Mouse (Mus musculus): ENCODE data around the gene Sidt2. TPM values are rescaled to one million over a fixed set of nuclear protein-coding genes. Genes with fewer than 3 reads are reported as not detected.
A peak's percentile ranks its signal among the peaks of the same experiment; 100 is the strongest.

The Sidt2 gene
- polyA plus RNA-seq, 1 experiment from 2014 or later: 21.2 TPM

DNA sequence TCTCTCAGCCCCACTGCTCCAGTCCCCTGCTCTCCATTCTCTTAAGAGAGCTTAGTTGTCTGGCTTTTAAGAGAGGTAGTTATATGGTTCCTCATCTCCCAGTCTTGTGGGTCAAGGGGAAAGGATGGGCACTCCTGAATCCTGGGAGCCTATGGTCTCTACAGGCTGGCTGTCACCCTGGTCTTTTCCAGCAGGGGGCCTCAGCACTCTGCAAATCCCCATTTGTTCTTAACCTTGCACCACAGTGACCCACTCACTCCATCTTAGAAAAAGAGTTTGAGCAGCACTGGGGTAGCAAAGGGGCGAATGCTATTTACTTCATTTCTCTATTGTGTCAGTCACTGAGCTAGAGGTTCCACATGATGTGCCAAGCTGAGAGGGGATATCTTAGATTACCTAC lies 43.4 kb downstream of the Sidt2 start:
- Histone ChIP-seq H3K36me3 (ENCODE audit: control insufficient read depth, insufficient read depth, low read length) (no peaks in the 10 kb centered on the region; the same call in 1 of the 2 replicates), H3K4me1 (replicated peaks; ENCODE audit: control insufficient read depth, insufficient read depth, low read length) (no peaks in the 10 kb centered on the region; the same call in 1 of the 2 replicates), H3K9ac (ENCODE audit: low read length) (no peak overlapping the region), H3K9me3 (ENCODE audit: control insufficient read depth, low read length) (no peaks in the 10 kb centered on the region), H3K27ac (ENCODE audit: low read depth, low read length) (no peak overlapping the region), H3K4me3 (ENCODE audit: low read depth, low read length) (no peak overlapping the region), H3K4me2 (ENCODE audit: low read depth, low read length, severe bottlenecking) (no peak overlapping the region), H3K27me3 (ENCODE audit: control insufficient read depth, insufficient read depth, low read length) (no peaks in the 10 kb centered on the region)
- no peak for ATAC-seq (replicated peaks; ENCODE audit: low FRiP score)
- peak; percentile 62 for DNase-seq (ENCODE audit: low spot score)
- WGBS: 77% methylated on average over 1 of the region's 1 CpGs

DNA sequence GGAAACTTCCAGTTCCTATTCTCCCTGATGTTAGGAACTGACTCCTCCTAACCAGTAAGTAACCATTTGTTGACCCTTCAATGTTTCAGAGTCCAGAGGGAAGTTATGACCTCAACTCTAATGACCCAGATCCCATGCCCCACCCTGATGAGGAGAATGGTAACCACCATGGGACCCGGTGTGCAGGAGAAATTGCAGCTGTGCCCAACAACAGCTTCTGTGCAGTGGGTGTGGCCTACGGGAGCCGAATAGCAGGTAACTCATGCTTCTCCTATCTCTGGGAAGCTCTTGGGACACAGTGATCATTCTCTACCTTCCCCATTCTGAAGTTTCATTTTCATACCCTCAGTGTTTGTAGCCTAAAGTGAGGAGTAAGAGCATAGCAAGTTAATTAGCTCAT lies 44.1 kb downstream of the Sidt2 start:
- Histone ChIP-seq H3K4me2 (ENCODE audit: low read depth, low read length, severe bottlenecking) (no peak overlapping the region), H3K36me3 (ENCODE audit: control insufficient read depth, insufficient read depth, low read length) (no peaks in the 10 kb centered on the region; the same call in 1 of the 2 replicates), H3K27ac (ENCODE audit: low read depth, low read length) (no peak overlapping the region), H3K9ac (ENCODE audit: low read length) (no peak overlapping the region), H3K9me3 (ENCODE audit: control insufficient read depth, low read length) (no peaks in the 10 kb centered on the region), H3K27me3 (ENCODE audit: control insufficient read depth, insufficient read depth, low read length) (no peaks in the 10 kb centered on the region), H3K4me1 (replicated peaks; ENCODE audit: control insufficient read depth, insufficient read depth, low read length) (no peaks in the 10 kb centered on the region; the same call in 1 of the 2 replicates), H3K4me3 (ENCODE audit: low read depth, low read length) (no peak overlapping the region)
- ATAC-seq (replicated peaks; ENCODE audit: low FRiP score): no peak
- no peak for DNase-seq (ENCODE audit: low spot score)
- WGBS: 97% methylated on average over 3 of the region's 3 CpGs

DNA sequence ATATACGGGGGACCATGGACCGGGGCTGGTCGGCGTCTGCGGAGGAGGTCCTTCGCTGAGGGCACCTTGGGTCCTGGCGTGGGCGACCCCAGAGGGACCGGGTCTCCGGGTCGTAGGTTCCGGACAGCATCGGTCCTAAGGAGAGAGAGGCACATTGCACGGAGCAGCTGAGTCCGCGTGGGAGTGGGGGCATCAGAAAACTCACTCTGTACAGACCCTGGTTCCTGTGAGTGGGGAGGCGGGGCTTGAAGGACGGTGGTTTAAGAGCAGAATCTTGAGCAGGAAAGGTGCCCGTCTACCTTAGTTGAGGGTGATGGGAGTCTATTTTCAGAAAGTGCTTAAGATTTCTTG lies 48.0 kb downstream of the Sidt2 start:
- Histone ChIP-seq H3K4me1 (replicated peaks; ENCODE audit: control insufficient read depth, insufficient read depth, low read length) (peaks cover 3% of the 10 kb centered on the region; the same call in 1 of the 2 replicates), H3K27ac (ENCODE audit: low read depth, low read length) (peak overlapping the region; percentile 89), H3K9ac (ENCODE audit: low read length) (peak overlapping the region; percentile 87), H3K27me3 (ENCODE audit: control insufficient read depth, insufficient read depth, low read length) (no peaks in the 10 kb centered on the region), H3K4me2 (ENCODE audit: low read depth, low read length, severe bottlenecking) (peak overlapping the region; percentile 90), H3K9me3 (ENCODE audit: control insufficient read depth, low read length) (no peaks in the 10 kb centered on the region), H3K4me3 (ENCODE audit: low read depth, low read length) (peak overlapping the region; percentile 92), H3K36me3 (ENCODE audit: control insufficient read depth, insufficient read depth, low read length) (no peaks in the 10 kb centered on the region)
- ATAC-seq (replicated peaks; ENCODE audit: low FRiP score) (peak; percentile 26), DNase-seq (ENCODE audit: low spot score) (no peak)
- under 1% methylated on average over 19 of the region's 19 CpGs for WGBS

DNA sequence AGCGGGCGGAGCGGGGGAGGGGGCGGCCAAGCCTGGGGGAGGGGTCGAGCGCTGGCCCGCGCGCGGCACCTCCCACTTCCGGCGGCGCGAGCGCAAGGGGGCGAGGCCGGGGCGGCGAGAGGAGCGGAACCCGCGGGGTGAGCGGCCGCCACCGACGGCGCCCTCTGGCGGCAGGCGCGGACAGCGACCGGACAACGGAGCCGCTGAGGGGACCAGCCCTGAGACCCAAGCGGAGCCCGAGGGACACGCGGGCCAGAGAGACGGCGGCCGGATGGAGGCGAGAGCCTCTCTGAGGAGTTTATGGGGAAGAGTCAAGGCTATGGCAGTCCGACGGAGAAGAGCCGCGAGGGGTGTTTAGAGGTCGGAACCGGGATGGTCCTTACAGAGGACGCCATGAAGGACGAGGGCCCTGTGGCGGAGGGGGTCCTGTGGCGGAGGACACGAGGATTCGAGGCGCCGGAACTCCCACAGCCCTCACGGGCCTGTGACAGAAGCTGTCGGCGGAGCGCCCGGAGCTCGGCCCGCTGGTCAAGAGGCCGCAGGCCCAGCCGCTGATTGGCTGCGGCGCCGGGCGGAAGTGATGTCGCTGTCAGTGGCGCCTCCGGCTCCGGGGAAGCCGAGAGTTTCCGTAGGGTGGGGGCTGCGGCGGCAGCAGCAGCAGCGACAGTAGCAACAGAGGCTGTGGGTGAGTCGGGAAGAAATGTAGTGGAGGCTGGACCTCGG lies 48.5 kb downstream of the Sidt2 start, which contains the start of the genes Pcsk7 and Rnf214:
Pcsk7 (plus strand) TSS at position 143 of the 723 bp plus-strand sequence.
Rnf214 (minus strand) TSS at position 557 of the 723 bp plus-strand sequence.
- Histone ChIP-seq H3K27ac (ENCODE audit: low read depth, low read length) (peak within 1 kb of the TSS; percentile 89), H3K4me3 (ENCODE audit: low read depth, low read length) (peak within 1 kb of the TSS; percentile 92), H3K36me3 (ENCODE audit: control insufficient read depth, insufficient read depth, low read length) (no peaks in the 10 kb centered on the region), H3K4me2 (ENCODE audit: low read depth, low read length, severe bottlenecking) (peak within 1 kb of the TSS; percentile 90), H3K9me3 (ENCODE audit: control insufficient read depth, low read length) (no peaks in the 10 kb centered on the region), H3K4me1 (replicated peaks; ENCODE audit: control insufficient read depth, insufficient read depth, low read length) (peaks cover 3% of the 10 kb centered on the region; the same call in 1 of the 2 replicates), H3K27me3 (ENCODE audit: control insufficient read depth, insufficient read depth, low read length) (no peaks in the 10 kb centered on the region), H3K9ac (ENCODE audit: low read length) (peak within 1 kb of the TSS; percentile 87)
- ATAC-seq (replicated peaks; ENCODE audit: low FRiP score): peak; percentile 91
- WGBS: under 1% methylated on average over 68 of the region's 80 CpGs
- peak; percentile 94 for DNase-seq (ENCODE audit: low spot score)

DNA sequence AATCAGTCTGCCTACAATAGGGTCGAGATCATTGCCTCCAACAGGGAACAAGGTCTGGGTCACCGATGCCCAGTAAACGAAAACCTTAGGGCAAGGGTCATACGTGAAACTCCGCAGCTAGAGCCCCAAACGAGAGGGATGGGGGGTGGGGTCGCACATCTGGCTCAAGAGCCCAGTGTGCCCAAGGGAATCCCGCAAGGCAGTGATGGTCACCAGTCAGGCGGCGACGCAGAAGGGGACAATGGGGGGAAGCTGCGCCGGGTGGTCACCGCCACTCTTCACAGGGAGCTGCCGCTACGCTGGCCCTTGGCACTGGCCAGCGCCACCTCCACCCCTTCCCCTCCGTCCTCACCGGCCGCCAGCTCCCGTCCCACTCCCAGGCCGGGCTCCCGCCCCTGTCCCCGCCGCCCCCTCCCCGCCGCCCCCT lies 49.2 kb downstream of the Sidt2 start:
- peak overlapping the region; percentile 90 for H3K4me2 ChIP-seq (ENCODE audit: low read depth, low read length, severe bottlenecking)
- WGBS: 1% methylated on average over 14 of the region's 27 CpGs

DNA sequence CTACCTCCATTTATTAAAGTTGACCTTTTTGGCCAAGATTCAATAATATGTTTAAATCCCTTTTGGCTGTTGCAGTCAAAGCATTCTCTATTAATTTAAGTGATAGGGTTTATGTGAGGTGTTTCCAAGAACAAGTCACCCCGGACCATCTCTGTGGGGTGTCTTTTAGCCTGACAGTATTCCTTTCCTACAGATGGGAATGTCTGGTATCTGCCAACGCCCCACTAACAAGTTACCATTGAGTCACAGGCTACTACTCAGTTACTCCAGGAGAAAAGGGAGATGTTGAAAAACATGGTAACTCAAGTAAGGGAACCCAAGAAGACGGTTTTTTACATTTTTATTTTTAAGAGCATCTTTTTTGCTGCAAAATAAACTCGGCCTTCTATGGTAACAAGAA lies 49.9 kb downstream of the Sidt2 start:
- no peak for ATAC-seq (replicated peaks; ENCODE audit: low FRiP score)
- Histone ChIP-seq H3K27me3 (ENCODE audit: control insufficient read depth, insufficient read depth, low read length) (no peaks in the 10 kb centered on the region), H3K9ac (ENCODE audit: low read length) (peak overlapping the region; percentile 87), H3K27ac (ENCODE audit: low read depth, low read length) (no peak overlapping the region), H3K4me3 (ENCODE audit: low read depth, low read length) (peak overlapping the region; percentile 92), H3K9me3 (ENCODE audit: control insufficient read depth, low read length) (no peaks in the 10 kb centered on the region), H3K4me2 (ENCODE audit: low read depth, low read length, severe bottlenecking) (peak overlapping the region; percentile 90), H3K4me1 (replicated peaks; ENCODE audit: control insufficient read depth, insufficient read depth, low read length) (peaks cover 3% of the 10 kb centered on the region; the same call in 1 of the 2 replicates), H3K36me3 (ENCODE audit: control insufficient read depth, insufficient read depth, low read length) (no peaks in the 10 kb centered on the region)
- no peak for DNase-seq (ENCODE audit: low spot score)
- WGBS: 70% methylated on average over 4 of the region's 4 CpGs

More for the DNA sequence above, 49.2 kb downstream of the Sidt2 start:
- ATAC-seq (replicated peaks; ENCODE audit: low FRiP score) (peak; percentile 68), DNase-seq (ENCODE audit: low spot score) (no peak)
- Histone ChIP-seq H3K4me1 (replicated peaks; ENCODE audit: control insufficient read depth, insufficient read depth, low read length) (peaks cover 3% of the 10 kb centered on the region; the same call in 1 of the 2 replicates), H3K9me3 (ENCODE audit: control insufficient read depth, low read length) (no peaks in the 10 kb centered on the region), H3K36me3 (ENCODE audit: control insufficient read depth, insufficient read depth, low read length) (no peaks in the 10 kb centered on the region), H3K9ac (ENCODE audit: low read length) (peak overlapping the region; percentile 87), H3K4me3 (ENCODE audit: low read depth, low read length) (peak overlapping the region; percentile 92), H3K27me3 (ENCODE audit: control insufficient read depth, insufficient read depth, low read length) (no peaks in the 10 kb centered on the region), H3K27ac (ENCODE audit: low read depth, low read length) (peak overlapping the region; percentile 89)

DNA sequence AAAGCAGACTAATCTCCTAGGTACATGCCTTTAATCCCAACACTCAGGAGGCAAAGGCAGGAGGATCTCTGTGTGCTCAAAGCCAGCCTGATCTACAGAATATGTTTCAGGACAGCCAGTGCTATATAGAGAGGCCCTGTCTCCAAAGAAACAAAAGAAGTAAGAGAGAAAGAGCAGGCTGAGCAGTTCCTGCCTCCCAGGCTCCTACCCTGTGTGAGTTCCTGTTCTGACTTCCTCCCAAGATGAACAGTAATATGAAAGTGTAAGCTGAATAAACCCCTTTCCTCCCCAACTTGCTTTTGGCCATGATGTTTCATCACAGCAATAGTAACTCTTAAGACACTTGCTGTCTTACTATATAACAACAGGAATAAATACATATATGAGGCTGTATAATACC lies 61.4 kb downstream of the Sidt2 start:
- peaks cover 4% of the 10 kb centered on the region for H3K36me3 ChIP-seq (ENCODE audit: control insufficient read depth, insufficient read depth, low read length)
- no peaks in the 10 kb centered on the region for H3K9me3 ChIP-seq (ENCODE audit: control insufficient read depth, low read length)

More for the DNA sequence above, 61.4 kb downstream of the Sidt2 start:
- Histone ChIP-seq H3K9ac (ENCODE audit: low read length) (no peak overlapping the region), H3K4me1 (replicated peaks; ENCODE audit: control insufficient read depth, insufficient read depth, low read length) (no peaks in the 10 kb centered on the region), H3K27ac (ENCODE audit: low read depth, low read length) (no peak overlapping the region), H3K4me2 (ENCODE audit: low read depth, low read length, severe bottlenecking) (no peak overlapping the region), H3K4me3 (ENCODE audit: low read depth, low read length) (no peak overlapping the region), H3K27me3 (ENCODE audit: control insufficient read depth, insufficient read depth, low read length) (no peaks in the 10 kb centered on the region)
- DNase-seq (ENCODE audit: low spot score): no peak
- ATAC-seq (replicated peaks; ENCODE audit: low FRiP score): no peak

Measured in forebrain, embryonic 11.5 days (tissue).